ENCODE assay signal across 14 mouse cellular contexts in the genomic region with DNA sequence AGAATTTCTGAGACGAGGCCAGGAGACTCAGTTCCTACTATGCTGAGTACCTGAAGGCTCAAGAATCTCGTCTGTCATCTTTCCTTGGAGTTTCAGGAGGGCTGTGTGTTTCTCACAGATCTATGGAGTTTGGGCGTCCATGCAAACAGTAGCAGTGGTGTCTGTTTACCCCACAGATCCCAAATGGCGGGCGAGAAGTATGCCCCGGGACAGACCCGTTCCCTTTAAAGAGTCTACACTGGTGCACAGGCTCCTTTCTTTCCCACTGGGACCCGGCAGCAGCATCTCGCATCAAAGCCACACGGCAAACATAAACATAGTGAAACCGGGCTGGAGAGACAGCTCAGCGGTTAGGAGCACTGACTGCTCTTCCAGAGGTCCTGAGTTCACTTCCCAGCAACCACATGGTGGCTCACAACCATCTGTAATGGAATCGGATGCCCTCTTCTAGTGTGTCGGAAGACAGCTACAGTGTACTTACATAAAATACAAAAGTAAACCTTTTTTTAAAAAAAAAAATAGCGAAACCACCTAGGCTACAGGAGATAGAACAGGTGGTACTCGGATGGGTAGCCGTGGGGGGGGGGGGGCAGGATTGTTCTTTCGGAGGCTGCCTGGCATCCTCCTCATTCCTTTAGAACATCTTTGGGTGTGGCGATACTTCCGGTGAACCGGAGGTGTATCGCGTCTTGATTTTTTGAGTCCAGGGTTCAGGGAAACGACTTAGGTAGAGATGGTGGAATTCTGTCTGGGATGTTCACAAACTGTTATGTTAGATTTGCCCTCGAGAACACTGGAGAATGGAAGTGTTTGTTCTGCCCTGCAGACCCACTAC. TPM values are rescaled to one million over a fixed set of nuclear protein-coding genes. Genes with fewer than 3 reads are reported as not detected.
A peak's percentile ranks its signal among the peaks of the same experiment; 100 is the strongest.
DNase-seq lines count a peak whose midpoint lies in the region; ATAC-seq and TF ChIP-seq lines count a peak whose summit lies in the region.
"Had no signal": no experiment of that assay in that cellular context is flagged by ENCODE, and none has a peak within 500 bp of the region (broad histone marks: within the 10 kb centered on the region; RNA-seq: fewer than 3 reads in every experiment).

No protein-coding gene starts in this region.

- peak; percentile 2 for DNase-seq in gastrocnemius, adult 18-20 months (ENCODE audit: low spot score)
- DNase-seq in gastrocnemius, adult 8-10 months (ENCODE audit: low spot score in 2 of 2), result no peak
- no peak for DNase-seq in layer of hippocampus, adult 2 months (ENCODE audit: low spot score in 2 of 2)
- no peak for DNase-seq in layer of hippocampus, postnatal 36 days
- peak; percentile 75 for DNase-seq in R1 (ENCODE audit: low read depth, low spot score)
- DNase-seq in liver, embryonic 14.5 days (ENCODE audit: low read depth in 3 of 3, low spot score in 3 of 3), result no peak
- no peak for DNase-seq in adrenal gland, adult 8-10 months
- no peak for DNase-seq in ovary, postnatal 10 days (ENCODE audit: low spot score)
- DNase-seq: B cell, adult 2 months; cerebellum, adult 9-11 months; kidney, adult 2 months; lung, postnatal 14 days had no signal

- ATAC-seq in liver, embryonic 14.5 days (ENCODE audit: insufficient read depth), result peak; percentile 21
- ATAC-seq: midbrain, embryonic 16.5 days had no signal

- TF ChIP-seq EP300 in liver, embryonic 14.5 days (IDR thresholded peaks at IDR 0.05; ENCODE audit: low read depth), result no peak

- no peaks in the 10 kb centered on the region for H3K9me3 ChIP-seq in liver, embryonic 14.5 days (ENCODE audit: control insufficient read depth, low read length)
- H3K9me3 ChIP-seq: limb, embryonic 15.5 days had no signal

- TF ChIP-seq CTCF in layer of hippocampus, adult 2 months (conservative IDR thresholded peaks at IDR 0.05), result no peak; the same call in 1 of the 2 replicates
- TF ChIP-seq CTCF in liver, embryonic 14.5 days (IDR thresholded peaks at IDR 0.05; ENCODE audit: low read depth), result no peak

- peak overlapping the region; percentile 22; the same call in 1 of the 2 replicates for H3K4me3 ChIP-seq in layer of hippocampus, adult 2 months
- H3K4me3 ChIP-seq in liver, embryonic 14.5 days (ENCODE audit: insufficient read depth in 1 of 2, low read depth in 2 of 2, low read length in 2 of 2), result peak overlapping the region; percentile 46 to 48
- H3K4me3 ChIP-seq: limb, embryonic 15.5 days had no signal

- no peaks in the 10 kb centered on the region for H3K36me3 ChIP-seq in liver, embryonic 14.5 days (replicated peaks; ENCODE audit: control insufficient read depth, insufficient read depth, low read depth)
- H3K36me3 ChIP-seq: limb, embryonic 15.5 days had no signal

- H3K9ac ChIP-seq in liver, embryonic 14.5 days (replicated peaks), result peak overlapping the region; percentile 58
- H3K9ac ChIP-seq: limb, embryonic 15.5 days had no signal

- peaks cover 22 to 44% of the 10 kb centered on the region in 2 experiments for H3K4me1 ChIP-seq in liver, embryonic 14.5 days (replicated peaks; ENCODE audit: control insufficient read depth in 2 of 2, insufficient read depth in 2 of 2, low read length in 1 of 2)

- 55% methylated on average over 25 of the region's 25 CpGs for WGBS in liver, embryonic 14.5 days (ENCODE audit: insufficient replicate concordance)

- no peaks in the 10 kb centered on the region for H3K27me3 ChIP-seq in liver, embryonic 14.5 days (ENCODE audit: control insufficient read depth, insufficient read depth, low read length)
- H3K27me3 ChIP-seq: limb, embryonic 15.5 days had no signal

- H3K4me2 ChIP-seq in liver, embryonic 14.5 days (ENCODE audit: low read depth), result peak overlapping the region; percentile 78
- H3K4me2 ChIP-seq: limb, embryonic 15.5 days had no signal

- H3K27ac ChIP-seq in layer of hippocampus, adult 2 months, result peak overlapping the region; percentile 100
- peak overlapping the region; percentile 70 for H3K27ac ChIP-seq in liver, embryonic 14.5 days
- H3K27ac ChIP-seq: limb, embryonic 15.5 days had no signal

RNA-seq across cellular contexts. Expression of a gene that starts 12.0 kb away (rescaled TPM):
- 100 to 1,000 TPM; 105 to 142 TPM for total RNA-seq in gastrocnemius, adult 18-20 months (2021)
- total RNA-seq in gastrocnemius, adult 8-10 months (2022), result 100 to 1,000 TPM; 108 to 165 (median 128) TPM
- 100 to 1,000 TPM; 176 to 178 TPM for total RNA-seq in layer of hippocampus, adult 2 months (2021)
- total RNA-seq in layer of hippocampus, postnatal 36 days (2021), result 100 to 1,000 TPM; 160 to 182 TPM
- polyA plus RNA-seq in liver, embryonic 14.5 days (2012; rRNA removed), result 0.43 and 0.86 TPM in 2 replicates
- 0.74 and 1.0 TPM in 2 replicates for polyA plus RNA-seq in liver, embryonic 14.5 days (2014; fragmentation: Nextera tagmentation; extraction: Ambion mirVana)
- total RNA-seq in adrenal gland, adult 8-10 months (2022), result 10 to 100 TPM; 57.6 to 89.0 (median 71.0) TPM

Comparison
In these comparisons a context has a peak if more than half of its experiments do, and no peak if none do; other contexts are left out.
1. DNase-seq: peak in gastrocnemius, adult 18-20 months (single experiment) and R1 (single experiment); none in gastrocnemius, adult 8-10 months (0 of 2), layer of hippocampus, adult 2 months (0 of 2), layer of hippocampus, postnatal 36 days (0 of 2), liver, embryonic 14.5 days (0 of 3), adrenal gland, adult 8-10 months (single experiment) and ovary, postnatal 10 days (single experiment).